In genomic region chr1:23792737-23793533, GRCm38 (mm10) we compare ENCODE assay signal across 8 mouse cellular contexts. TPM values are rescaled to one million over a fixed set of nuclear protein-coding genes. Genes with fewer than 3 reads are reported as not detected.
DNase-seq lines count a peak whose midpoint lies in the region; ATAC-seq and TF ChIP-seq lines count a peak whose summit lies in the region.

No protein-coding gene starts in this region.

- no peak overlapping the region for H3K4me2 ChIP-seq in intestine, postnatal 0 days (replicated peaks; ENCODE audit: low read depth)
- no peak overlapping the region for H3K4me2 ChIP-seq in midbrain, embryonic 16.5 days (ENCODE audit: low read length)

- no peak for TF ChIP-seq POLR2A in spleen, adult 2 months (IDR thresholded peaks at IDR 0.05; ENCODE audit: low read depth, low read length)

- H3K36me3 ChIP-seq in intestine, postnatal 0 days (ENCODE audit: control insufficient read depth, insufficient read depth) = no peaks in the 10 kb centered on the region
- H3K36me3 ChIP-seq in midbrain, embryonic 16.5 days (ENCODE audit: control insufficient read depth, insufficient read depth, low read length) = no peaks in the 10 kb centered on the region
- no peaks in the 10 kb centered on the region for H3K36me3 ChIP-seq in spleen, adult 2 months (ENCODE audit: control insufficient read depth, insufficient read depth, low read length)

- H3K4me1 ChIP-seq in intestine, postnatal 0 days (replicated peaks; ENCODE audit: control insufficient read depth, insufficient read depth, low read length) = no peaks in the 10 kb centered on the region
- H3K4me1 ChIP-seq in midbrain, embryonic 16.5 days (ENCODE audit: control insufficient read depth, insufficient read depth, low read length) = no peaks in the 10 kb centered on the region
- H3K4me1 ChIP-seq in spleen, adult 2 months (ENCODE audit: control insufficient read depth, insufficient read depth, insufficient read length) = no peaks in the 10 kb centered on the region

- DNase-seq in CD4-positive, CD25-positive, alpha-beta regulatory T cell, adult 2 months (ENCODE audit: low read depth, low spot score) = peak; percentile 54
- DNase-seq in cerebellum, postnatal 10 days = peak; percentile 87
- DNase-seq in frontal cortex, postnatal 25 days (ENCODE audit: low spot score in 2 of 2) = peak; percentile 34 to 47
- peak; percentile 51 to 53 for DNase-seq in left cerebral cortex, postnatal 36 days (ENCODE audit: low spot score in 2 of 2)
- peak; percentile 29 to 74 for DNase-seq in spleen, adult 2 months (ENCODE audit: low read depth in 1 of 2, low spot score in 2 of 2)

- intact Hi-C loops in left cerebral cortex, postnatal 36 days (cut with DNase I) = loop anchor here (2.0 to 5.0 kb wide), 2 partner anchors 30 to 86 kb away; no protein-coding TSS in a partner anchor

- H3K9me3 ChIP-seq in intestine, postnatal 0 days (ENCODE audit: control insufficient read depth) = no peaks in the 10 kb centered on the region
- H3K9me3 ChIP-seq in midbrain, embryonic 16.5 days (replicated peaks; ENCODE audit: control insufficient read depth, low read length, poor library complexity, severe bottlenecking) = no peaks in the 10 kb centered on the region

- no peak for ATAC-seq in CD4-positive, CD25-positive, alpha-beta regulatory T cell, adult 4 months
- peak; percentile 41; the same call in 1 of the 2 replicates for ATAC-seq in intestine, postnatal 0 days
- peak; percentile 54; the same call in 1 of the 2 replicates for ATAC-seq in midbrain, embryonic 16.5 days

- H3K4me3 ChIP-seq in intestine, postnatal 0 days (ENCODE audit: low read depth, low read length) = no peak overlapping the region
- H3K4me3 ChIP-seq in midbrain, embryonic 16.5 days (ENCODE audit: low read depth, low read length) = no peak overlapping the region
- no peak overlapping the region for H3K4me3 ChIP-seq in spleen, adult 2 months (ENCODE audit: extremely low read depth, insufficient read depth, insufficient read length)

- H3K9ac ChIP-seq in intestine, postnatal 0 days (ENCODE audit: low read depth, low read length) = no peak overlapping the region
- no peak overlapping the region for H3K9ac ChIP-seq in midbrain, embryonic 16.5 days (ENCODE audit: low read depth, low read length)

- TF ChIP-seq CTCF in intestine, postnatal 0 days (IDR thresholded peaks at IDR 0.05; ENCODE audit: low read depth) = peak; percentile 90
- TF ChIP-seq CTCF in spleen, adult 2 months (IDR thresholded peaks at IDR 0.05; ENCODE audit: extremely low read depth, insufficient read depth, insufficient read length, insufficient replicate concordance) = peak; percentile 82; the same call in 1 of the 2 replicates

- H3K27ac ChIP-seq in intestine, postnatal 0 days (ENCODE audit: low read depth, low read length) = no peak overlapping the region
- no peak overlapping the region for H3K27ac ChIP-seq in midbrain, embryonic 16.5 days (ENCODE audit: low read length)
- no peak overlapping the region for H3K27ac ChIP-seq in spleen, adult 2 months (ENCODE audit: insufficient read depth, low read length)

- no peaks in the 10 kb centered on the region for H3K27me3 ChIP-seq in intestine, postnatal 0 days (replicated peaks; ENCODE audit: control insufficient read depth, insufficient read depth, low read length)
- no peaks in the 10 kb centered on the region for H3K27me3 ChIP-seq in midbrain, embryonic 16.5 days (ENCODE audit: control insufficient read depth, insufficient read depth, low read depth, low read length)
- H3K27me3 ChIP-seq in spleen, adult 2 months (ENCODE audit: control insufficient read depth, insufficient read depth, low read length) = no peaks in the 10 kb centered on the region

- 46% methylated on average over 11 of the region's 11 CpGs for WGBS in intestine, postnatal 0 days
- 57% methylated on average over 11 of the region's 11 CpGs for WGBS in midbrain, embryonic 16.5 days
- WGBS in spleen, adult 2 months = 43% methylated on average over 11 of the region's 11 CpGs

RNA-seq across cellular contexts. Expression of gene B3gat2, which starts 31.4 kb away (rescaled TPM):
- polyA plus RNA-seq in CD4-positive, CD25-positive, alpha-beta regulatory T cell, adult 4 months (2017; shearing (Covaris generic)) = 1 to 10 TPM; 1.7 to 1.9 TPM
- polyA plus RNA-seq in intestine, postnatal 0 days (2015; fragmentation: Nextera tagmentation; extraction: Ambion mirVana) = 0.25 and 0.26 TPM in 2 replicates
- total RNA-seq in left cerebral cortex, postnatal 36 days (2021) = 10 to 100 TPM in 1 of 2 experiments, 1 to 10 TPM in 1; 9.0 to 10.2 TPM
- polyA plus RNA-seq in midbrain, embryonic 16.5 days (2015; fragmentation: Nextera tagmentation; extraction: Ambion mirVana) = 16.3 and 20.2 TPM in 2 replicates
- polyA plus RNA-seq in spleen, adult 2 months (2012; rRNA removed) = not detected in 2 replicates
